Mouse (Mus musculus) cerebellum, adult 8-10 months (tissue): Measurements from ENCODE around the gene Tarsl2.

Experiments
- DNase-seq: peaks from one replicate; pipeline ENCODE4 v3.0.0; 2022

Tarsl2 gene

GRCm38 (mm10) chr7:65644643-65645351 lies at the start of gene Tarsl2:
Tarsl2 (plus strand) TSS chr7:65644898.
- DNase-seq: peak; percentile 98

- DNase-seq: no peak
Measured at GRCm38 (mm10) chr7:65606124-65606523, 38.6 kb upstream of the Tarsl2 start.

- DNase-seq: no peak
Measured at GRCm38 (mm10) chr7:65607003-65607402, 37.7 kb upstream of the Tarsl2 start.

GRCm38 (mm10) chr7:65610171-65610570 lies 34.5 kb upstream of the Tarsl2 start:
- DNase-seq: peak; percentile 77

GRCm38 (mm10) chr7:65610673-65611072 lies 34.0 kb upstream of the Tarsl2 start:
- DNase-seq: no peak

GRCm38 (mm10) chr7:65611298-65611697 lies 33.4 kb upstream of the Tarsl2 start:
- no peak for DNase-seq

- no peak for DNase-seq
Measured at GRCm38 (mm10) chr7:65613723-65614122, 31.0 kb upstream of the Tarsl2 start.

GRCm38 (mm10) chr7:65618751-65619150 lies 25.9 kb upstream of the Tarsl2 start:
- DNase-seq: no peak

GRCm38 (mm10) chr7:65620746-65621145 lies 24.0 kb upstream of the Tarsl2 start:
- no peak for DNase-seq

- no peak for DNase-seq
Measured at GRCm38 (mm10) chr7:65623330-65623729, 21.4 kb upstream of the Tarsl2 start.

- DNase-seq: no peak
Measured at GRCm38 (mm10) chr7:65625528-65625927, 19.2 kb upstream of the Tarsl2 start.

GRCm38 (mm10) chr7:65629846-65630245 lies 14.9 kb upstream of the Tarsl2 start:
- DNase-seq: no peak

- no peak for DNase-seq
Measured at GRCm38 (mm10) chr7:65630661-65631060, 14.0 kb upstream of the Tarsl2 start.

GRCm38 (mm10) chr7:65635831-65636230 lies 8.9 kb upstream of the Tarsl2 start:
- no peak for DNase-seq

- DNase-seq: no peak
Measured at GRCm38 (mm10) chr7:65636356-65636880, 8.3 kb upstream of the Tarsl2 start.

- DNase-seq: no peak
Measured at GRCm38 (mm10) chr7:65638170-65638770, 6.4 kb upstream of the Tarsl2 start.

- DNase-seq: no peak
Measured at GRCm38 (mm10) chr7:65639821-65640382, 4.8 kb upstream of the Tarsl2 start.

- no peak for DNase-seq
Measured at GRCm38 (mm10) chr7:65640672-65641071, 4.0 kb upstream of the Tarsl2 start.

GRCm38 (mm10) chr7:65642371-65643304 lies 2.1 kb upstream of the Tarsl2 start:
- no peak for DNase-seq

GRCm38 (mm10) chr7:65643861-65644421 lies 757 bp upstream of the Tarsl2 start:
- DNase-seq: no peak

- DNase-seq: peak; percentile 6
Measured at GRCm38 (mm10) chr7:65645996-65646395, 1.3 kb downstream of the Tarsl2 start.

GRCm38 (mm10) chr7:65650662-65651061 lies 6.0 kb downstream of the Tarsl2 start:
- no peak for DNase-seq
